ENCODE assay signal across 19 mouse cellular contexts in genomic region chr12:29644091-29644490, GRCm38 (mm10).
DNase-seq lines count a peak whose midpoint lies in the region; ATAC-seq lines count a peak whose summit lies in the region.
"Had no signal": no experiment of that assay in that cellular context is flagged by ENCODE, and none has a peak within 500 bp of the region (broad histone marks: within the 10 kb centered on the region; RNA-seq: fewer than 3 reads in every experiment).

No protein-coding gene starts in this region.

- peaks cover 12% of the 10 kb centered on the region for H3K36me3 ChIP-seq in forebrain, embryonic 16.5 days (ENCODE audit: control insufficient read depth, insufficient read depth)
- H3K36me3 ChIP-seq in forebrain, embryonic 13.5 days (ENCODE audit: poor library complexity, severe bottlenecking), result peaks cover 10% of the 10 kb centered on the region; the same call in 1 of the 2 replicates
- H3K36me3 ChIP-seq in hindbrain, embryonic 14.5 days (replicated peaks; ENCODE audit: control insufficient read depth, insufficient read depth), result peaks cover 22% of the 10 kb centered on the region; the same call in 1 of the 2 replicates
- H3K36me3 ChIP-seq in hindbrain, embryonic 10.5 days, result no peaks in the 10 kb centered on the region
- H3K36me3 ChIP-seq in neural tube, embryonic 13.5 days, result peaks cover 18% of the 10 kb centered on the region; the same call in 1 of the 2 replicates
- H3K36me3 ChIP-seq: embryonic facial prominence, embryonic 10.5 days; heart, embryonic 12.5 days; hindbrain, embryonic 12.5 days had no signal

- DNase-seq in hindbrain, embryonic 14.5 days (ENCODE audit: low spot score), result no peak
- no peak for DNase-seq in hindbrain, embryonic 10.5 days (ENCODE audit: low spot score)
- no peak for DNase-seq in neural tube, embryonic 10.5 days (ENCODE audit: extremely low spot score, low spot score)
- no peak for DNase-seq in urinary bladder, postnatal 36 days (ENCODE audit: low spot score in 2 of 2)
- DNase-seq: adrenal gland, postnatal 14 days; cerebellum, adult 11-12 months; cerebellum, adult 9-11 months; gastrocnemius, postnatal 14 days; heart, postnatal 36 days; kidney, adult 11 months had no signal

- H3K9ac ChIP-seq in forebrain, embryonic 16.5 days (replicated peaks; ENCODE audit: low read depth, low read length), result no peak overlapping the region
- H3K9ac ChIP-seq in forebrain, embryonic 13.5 days, result no peak overlapping the region
- no peak overlapping the region for H3K9ac ChIP-seq in hindbrain, embryonic 14.5 days
- H3K9ac ChIP-seq in neural tube, embryonic 13.5 days, result no peak overlapping the region
- H3K9ac ChIP-seq: heart, embryonic 12.5 days; hindbrain, embryonic 12.5 days had no signal

- no peak for ATAC-seq in forebrain, embryonic 16.5 days
- ATAC-seq in forebrain, embryonic 13.5 days, result no peak
- ATAC-seq in hindbrain, embryonic 14.5 days (ENCODE audit: low FRiP score), result no peak
- ATAC-seq in neural tube, embryonic 13.5 days (ENCODE audit: low read depth), result no peak
- ATAC-seq: activated CD4-positive, CD25-positive, alpha-beta regulatory T cell, adult 4 months; Patski had no signal

- 75% methylated on average over 4 of the region's 4 CpGs for WGBS in forebrain, embryonic 16.5 days
- WGBS in forebrain, embryonic 13.5 days, result 81% methylated on average over 4 of the region's 4 CpGs
- WGBS in hindbrain, embryonic 14.5 days, result 74% methylated on average over 4 of the region's 4 CpGs
- WGBS in hindbrain, embryonic 10.5 days, result 83% methylated on average over 4 of the region's 4 CpGs
- 73% methylated on average over 4 of the region's 4 CpGs for WGBS in neural tube, embryonic 13.5 days

- H3K4me3 ChIP-seq in forebrain, embryonic 16.5 days (replicated peaks; ENCODE audit: low read length), result no peak overlapping the region
- H3K4me3 ChIP-seq in forebrain, embryonic 13.5 days, result no peak overlapping the region
- no peak overlapping the region for H3K4me3 ChIP-seq in hindbrain, embryonic 14.5 days (replicated peaks; ENCODE audit: low read length)
- no peak overlapping the region for H3K4me3 ChIP-seq in hindbrain, embryonic 10.5 days
- no peak overlapping the region for H3K4me3 ChIP-seq in neural tube, embryonic 13.5 days
- H3K4me3 ChIP-seq: embryonic facial prominence, embryonic 10.5 days; heart, embryonic 12.5 days; hindbrain, embryonic 12.5 days had no signal

- no peaks in the 10 kb centered on the region for H3K27me3 ChIP-seq in forebrain, embryonic 16.5 days (replicated peaks; ENCODE audit: control insufficient read depth, insufficient read depth, low read length)
- no peaks in the 10 kb centered on the region for H3K27me3 ChIP-seq in forebrain, embryonic 13.5 days
- no peaks in the 10 kb centered on the region for H3K27me3 ChIP-seq in hindbrain, embryonic 14.5 days (ENCODE audit: control insufficient read depth, insufficient read depth, low read length)
- H3K27me3 ChIP-seq in hindbrain, embryonic 10.5 days (ENCODE audit: insufficient read depth, poor library complexity, severe bottlenecking), result no peaks in the 10 kb centered on the region
- H3K27me3 ChIP-seq in neural tube, embryonic 13.5 days, result no peaks in the 10 kb centered on the region
- H3K27me3 ChIP-seq: CH12.LX; heart, embryonic 12.5 days; hindbrain, embryonic 12.5 days had no signal

- H3K4me2 ChIP-seq in forebrain, embryonic 16.5 days (ENCODE audit: low read length), result no peak overlapping the region
- no peak overlapping the region for H3K4me2 ChIP-seq in forebrain, embryonic 13.5 days
- no peak overlapping the region for H3K4me2 ChIP-seq in hindbrain, embryonic 14.5 days (replicated peaks)
- no peak overlapping the region for H3K4me2 ChIP-seq in neural tube, embryonic 13.5 days
- H3K4me2 ChIP-seq: heart, embryonic 12.5 days; hindbrain, embryonic 12.5 days had no signal

- peak overlapping the region; percentile 24; the same call in 1 of the 2 replicates for H3K27ac ChIP-seq in forebrain, embryonic 16.5 days (ENCODE audit: low read length)
- H3K27ac ChIP-seq in forebrain, embryonic 13.5 days, result no peak overlapping the region
- peak overlapping the region; percentile 78 for H3K27ac ChIP-seq in hindbrain, embryonic 14.5 days
- H3K27ac ChIP-seq in hindbrain, embryonic 10.5 days, result no peak overlapping the region
- peak overlapping the region; percentile 92 for H3K27ac ChIP-seq in neural tube, embryonic 13.5 days (replicated peaks)
- H3K27ac ChIP-seq: embryonic facial prominence, embryonic 10.5 days had no signal

- H3K9me3 ChIP-seq in forebrain, embryonic 16.5 days (ENCODE audit: control insufficient read depth, low read length), result no peaks in the 10 kb centered on the region
- no peaks in the 10 kb centered on the region for H3K9me3 ChIP-seq in forebrain, embryonic 13.5 days (replicated peaks)
- no peaks in the 10 kb centered on the region for H3K9me3 ChIP-seq in hindbrain, embryonic 14.5 days (ENCODE audit: control insufficient read depth, low read length)
- H3K9me3 ChIP-seq in hindbrain, embryonic 10.5 days, result no peaks in the 10 kb centered on the region
- H3K9me3 ChIP-seq in neural tube, embryonic 13.5 days, result 0 out of 2 replicates have a peak, but pooled peaks cover 3% of the 10 kb centered on the region
- H3K9me3 ChIP-seq: embryonic facial prominence, embryonic 10.5 days; heart, embryonic 12.5 days; hindbrain, embryonic 12.5 days had no signal

- H3K4me1 ChIP-seq in forebrain, embryonic 16.5 days (replicated peaks; ENCODE audit: control insufficient read depth, insufficient read depth, low read length), result peaks cover 34% of the 10 kb centered on the region
- peaks cover 37% of the 10 kb centered on the region for H3K4me1 ChIP-seq in forebrain, embryonic 13.5 days
- peaks cover 33% of the 10 kb centered on the region for H3K4me1 ChIP-seq in hindbrain, embryonic 14.5 days (replicated peaks; ENCODE audit: control insufficient read depth, insufficient read depth, low read length)
- peaks cover 7% of the 10 kb centered on the region for H3K4me1 ChIP-seq in hindbrain, embryonic 10.5 days (replicated peaks)
- H3K4me1 ChIP-seq in neural tube, embryonic 13.5 days (replicated peaks), result peaks cover 71% of the 10 kb centered on the region
- H3K4me1 ChIP-seq: heart, embryonic 12.5 days had no signal

Comparison
In these comparisons a context has a peak if more than half of its experiments do, and no peak if none do; other contexts are left out.
1. H3K27ac ChIP-seq: peak in forebrain, embryonic 16.5 days (single experiment), hindbrain, embryonic 14.5 days (single experiment) and neural tube, embryonic 13.5 days (single experiment); none in forebrain, embryonic 13.5 days (single experiment) and hindbrain, embryonic 10.5 days (single experiment).